Mouse (Mus musculus): ENCODE results near the gene Upb1. TPM values are rescaled to one million over a fixed set of nuclear protein-coding genes. Genes with fewer than 3 reads are reported as not detected.
A peak's percentile ranks its signal among the peaks of the same experiment; 100 is the strongest.
"Not testable (repeated sequence)": the region's sequence is repeated elsewhere in the genome, so short reads cannot be mapped to it uniquely, and the experiment has no call there.

The Upb1 gene
- 0.62 and 0.75 TPM in 2 replicates for polyA plus RNA-seq (2015; fragmentation: Nextera tagmentation; extraction: Ambion mirVana)

DNA sequence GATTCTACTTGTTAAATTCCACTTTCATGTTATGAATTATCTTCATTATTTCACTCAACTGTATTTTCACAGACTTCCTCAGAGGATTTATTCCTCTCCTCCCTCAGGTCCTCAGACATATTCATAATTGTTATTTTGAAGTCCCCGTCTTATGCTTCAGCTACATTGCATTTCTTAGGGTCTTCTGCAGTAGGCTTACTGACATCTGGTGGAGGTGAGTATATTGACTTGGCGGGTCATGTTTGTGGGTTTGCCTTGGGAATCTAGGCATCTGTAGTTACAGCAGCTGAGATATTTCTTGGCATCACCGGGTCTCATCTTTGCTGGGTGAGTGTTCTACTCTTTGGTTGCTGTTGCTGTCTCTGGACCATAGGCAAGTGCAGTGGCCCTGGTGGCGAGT, at the start of gene Upb1:
Gene Upb1, plus strand, starts transcription at position 158 of the 400 bp plus-strand sequence.
- no peak for ATAC-seq (replicated peaks; ENCODE audit: insufficient number of reproducible peaks, insufficient read depth, low FRiP score, low read depth)
- WGBS = 60% methylated on average over 4 of the region's 4 CpGs
- no peak within 1 kb of the TSS for H3K9ac ChIP-seq

DNA sequence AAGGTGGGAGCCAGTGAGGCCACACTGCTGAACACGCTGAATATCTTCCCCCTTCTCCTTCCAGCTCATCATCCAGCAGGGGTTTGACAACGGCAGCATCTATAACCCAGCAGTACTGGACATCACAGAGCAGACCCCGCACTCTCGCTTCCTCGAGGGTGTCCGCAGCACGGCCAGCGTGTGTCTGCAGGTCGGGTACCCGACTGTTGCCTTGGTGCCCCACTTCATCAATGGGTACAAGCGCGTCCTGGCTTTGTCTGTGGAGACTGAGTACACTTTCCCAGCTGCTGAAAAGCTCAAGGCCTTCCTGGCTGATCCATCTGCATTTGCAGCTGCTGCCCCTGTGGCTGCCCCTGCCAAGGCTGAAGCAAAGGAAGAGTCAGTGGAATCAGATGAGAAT, 48.4 kb upstream of the Upb1 start:
- H3K36me3 ChIP-seq = no peaks in the 10 kb centered on the region
- no peak for ATAC-seq (replicated peaks; ENCODE audit: insufficient number of reproducible peaks, insufficient read depth, low FRiP score, low read depth)
- H3K9ac ChIP-seq = no peak overlapping the region
- no peak overlapping the region for H3K4me3 ChIP-seq
- H3K4me1 ChIP-seq (replicated peaks) = peaks cover 6% of the 10 kb centered on the region
- H3K27ac ChIP-seq = no peak overlapping the region
- H3K4me2 ChIP-seq = no peak overlapping the region
- no peaks in the 10 kb centered on the region for H3K27me3 ChIP-seq
- 93% methylated on average over 12 of the region's 12 CpGs for WGBS
- no peaks in the 10 kb centered on the region for H3K9me3 ChIP-seq (replicated peaks)

More for the DNA sequence above, at the start of gene Upb1:
- Histone ChIP-seq H3K36me3 (no peaks in the 10 kb centered on the region), H3K27ac (no peak within 1 kb of the TSS), H3K9me3 (replicated peaks) (no peaks in the 10 kb centered on the region), H3K27me3 (no peaks in the 10 kb centered on the region), H3K4me3 (no peak within 1 kb of the TSS), H3K4me1 (replicated peaks) (peaks cover 1% of the 10 kb centered on the region; the same call in 1 of the 2 replicates), H3K4me2 (no peak within 1 kb of the TSS)

DNA sequence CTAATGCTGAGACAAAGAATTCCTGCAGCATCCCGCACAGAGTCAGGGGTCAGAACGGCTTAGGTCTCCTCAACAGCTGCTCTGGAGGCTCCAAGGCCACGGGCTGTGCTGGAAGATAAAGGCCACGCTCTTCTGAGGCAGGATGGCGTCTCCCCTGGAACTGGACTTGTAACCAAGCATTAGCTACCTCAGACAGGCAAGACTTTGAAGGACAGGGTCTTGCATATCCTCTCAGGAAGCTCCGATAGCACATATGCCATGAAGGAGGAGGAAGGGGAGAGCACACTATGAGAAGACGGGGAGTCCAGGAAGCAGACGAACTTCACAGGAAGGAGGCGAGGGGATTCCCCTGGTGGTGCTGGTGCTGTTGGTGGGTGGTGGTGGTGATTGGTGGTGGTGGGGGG, 47.1 kb upstream of the Upb1 start:
- H3K4me1 ChIP-seq (replicated peaks); ATAC-seq (replicated peaks; ENCODE audit: insufficient number of reproducible peaks, insufficient read depth, low FRiP score, low read depth); H3K27ac ChIP-seq: not testable (repeated sequence)

DNA sequence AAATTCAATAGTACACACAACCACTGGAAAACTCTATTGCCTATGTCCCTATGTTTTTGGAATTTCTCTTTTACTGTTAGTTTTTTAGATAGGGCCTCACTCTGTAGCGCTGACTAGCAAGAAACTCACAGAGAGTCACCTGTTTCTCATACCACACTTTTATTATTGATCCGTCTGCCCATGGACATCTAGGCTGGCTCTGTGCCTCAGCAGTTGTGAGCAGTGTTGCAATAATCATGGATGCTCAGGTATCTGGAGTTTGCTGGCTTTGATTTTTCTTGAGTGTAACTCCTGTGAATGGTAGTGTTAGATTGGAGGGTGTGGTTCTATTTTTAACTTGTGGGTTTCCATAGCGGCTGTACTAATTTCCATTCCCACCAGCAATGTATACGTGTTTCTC, 45.6 kb upstream of the Upb1 start:
- WGBS = 47% methylated on average over 4 of the region's 4 CpGs
- H3K4me2 ChIP-seq = no peak overlapping the region
- H3K4me3 ChIP-seq = no peak overlapping the region
- H3K27me3 ChIP-seq = no peaks in the 10 kb centered on the region
- no peaks in the 10 kb centered on the region for H3K9me3 ChIP-seq (replicated peaks)
- no peak overlapping the region for H3K27ac ChIP-seq
- ATAC-seq (replicated peaks; ENCODE audit: insufficient number of reproducible peaks, insufficient read depth, low FRiP score, low read depth) = no peak
- H3K36me3 ChIP-seq = no peaks in the 10 kb centered on the region
- H3K4me1 ChIP-seq (replicated peaks) = peaks cover 6% of the 10 kb centered on the region
- no peak overlapping the region for H3K9ac ChIP-seq

More for the DNA sequence above, 47.1 kb upstream of the Upb1 start:
- not testable (repeated sequence) for H3K9ac ChIP-seq; H3K36me3 ChIP-seq; H3K4me3 ChIP-seq; H3K4me2 ChIP-seq; H3K27me3 ChIP-seq; H3K9me3 ChIP-seq (replicated peaks)
- 46% methylated on average over 9 of the region's 9 CpGs for WGBS

DNA sequence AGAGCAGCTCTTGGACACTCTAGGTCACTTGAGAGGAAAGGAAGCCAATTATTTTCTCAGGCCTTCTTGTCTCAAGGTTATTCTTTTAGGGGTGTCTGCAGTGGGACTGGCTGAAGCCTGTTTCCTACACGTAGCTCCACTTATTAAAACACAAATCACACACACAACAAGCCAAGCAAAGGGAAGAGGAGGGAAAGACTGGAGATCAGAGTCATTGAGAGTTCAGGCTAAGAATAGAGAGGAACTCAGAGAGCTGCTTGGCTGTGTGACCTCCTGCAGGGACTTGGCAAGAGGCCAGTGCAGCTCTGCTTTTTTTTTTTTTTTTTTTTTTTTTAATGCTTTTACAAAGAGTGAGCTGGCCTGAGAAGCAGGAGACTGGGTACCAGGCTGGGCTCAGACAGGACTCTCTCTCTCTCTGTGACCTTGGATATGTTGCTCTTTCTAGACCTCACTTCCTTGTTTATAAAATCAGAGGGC, 36.7 kb upstream of the Upb1 start:
- 8% methylated on average over 1 of the region's 1 CpGs for WGBS
- Histone ChIP-seq H3K27ac (peak overlapping the region; percentile 91), H3K4me2 (0 out of 2 replicates have a peak overlapping the region, but pooled peaks have one; percentile 8), H3K4me1 (replicated peaks) (peaks cover 24% of the 10 kb centered on the region)
- ATAC-seq (replicated peaks; ENCODE audit: insufficient number of reproducible peaks, insufficient read depth, low FRiP score, low read depth) = peak; percentile 91
- H3K9me3 ChIP-seq (replicated peaks); H3K9ac ChIP-seq; H3K36me3 ChIP-seq; H3K4me3 ChIP-seq; H3K27me3 ChIP-seq: not testable (repeated sequence)

DNA sequence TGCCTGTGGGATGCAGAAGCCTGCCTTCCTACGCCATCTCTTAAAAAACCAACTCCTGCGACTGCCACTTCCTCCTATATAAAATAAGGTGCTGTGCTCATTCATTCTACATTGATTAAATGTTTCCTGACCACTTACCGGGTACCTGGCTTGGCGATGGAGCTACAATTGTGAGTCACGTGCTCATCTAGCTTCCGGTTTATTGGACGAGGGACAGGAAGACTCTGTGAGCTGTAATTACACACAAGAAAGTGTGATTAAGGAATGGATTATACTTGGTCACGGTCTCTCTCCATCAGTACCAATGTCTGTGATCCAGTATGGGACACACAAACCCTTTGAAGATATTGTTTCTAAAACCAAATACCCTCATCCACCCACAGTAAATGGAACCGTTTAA, 36.1 kb upstream of the Upb1 start:
- ATAC-seq (replicated peaks; ENCODE audit: insufficient number of reproducible peaks, insufficient read depth, low FRiP score, low read depth) = no peak
- Histone ChIP-seq H3K36me3 (no peaks in the 10 kb centered on the region), H3K4me2 (peak overlapping the region; percentile 9; the same call in 1 of the 2 replicates)

DNA sequence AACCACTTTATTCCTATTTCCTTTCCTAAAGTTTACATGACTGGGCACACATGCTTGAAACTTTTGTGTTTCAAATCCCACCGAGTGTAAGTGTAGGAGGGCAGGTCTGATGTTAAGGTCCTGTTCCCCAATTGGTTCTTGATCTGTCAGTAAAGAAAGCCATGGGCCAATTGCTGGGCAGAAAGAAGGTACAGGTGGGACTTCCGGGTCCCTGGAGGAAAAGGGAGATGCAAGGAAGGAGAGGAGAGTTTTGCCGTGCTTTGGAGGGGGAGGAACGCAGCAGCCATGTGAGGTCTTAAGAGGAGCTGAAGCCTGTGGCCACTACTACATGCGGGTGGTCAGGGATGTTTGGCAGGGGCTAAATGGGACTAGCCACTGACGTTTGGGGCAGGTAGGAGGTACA, 35.7 kb upstream of the Upb1 start:
- peak overlapping the region; percentile 41 for H3K4me2 ChIP-seq
- peak overlapping the region; percentile 91 for H3K27ac ChIP-seq
- no peaks in the 10 kb centered on the region for H3K36me3 ChIP-seq
- H3K4me1 ChIP-seq (replicated peaks) = peaks cover 24% of the 10 kb centered on the region
- H3K27me3 ChIP-seq = no peaks in the 10 kb centered on the region
- no peak overlapping the region for H3K9ac ChIP-seq
- H3K9me3 ChIP-seq (replicated peaks) = no peaks in the 10 kb centered on the region
- WGBS = 52% methylated on average over 6 of the region's 6 CpGs
- no peak for ATAC-seq (replicated peaks; ENCODE audit: insufficient number of reproducible peaks, insufficient read depth, low FRiP score, low read depth)
- peak overlapping the region; percentile 34 for H3K4me3 ChIP-seq

More for the DNA sequence above, 36.1 kb upstream of the Upb1 start:
- H3K9ac ChIP-seq = no peak overlapping the region
- no peaks in the 10 kb centered on the region for H3K27me3 ChIP-seq
- H3K4me3 ChIP-seq = no peak overlapping the region; the same call in 1 of the 2 replicates
- 65% methylated on average over 9 of the region's 9 CpGs for WGBS
- H3K27ac ChIP-seq = peak overlapping the region; percentile 91
- H3K4me1 ChIP-seq (replicated peaks) = peaks cover 24% of the 10 kb centered on the region
- H3K9me3 ChIP-seq (replicated peaks) = no peaks in the 10 kb centered on the region

DNA sequence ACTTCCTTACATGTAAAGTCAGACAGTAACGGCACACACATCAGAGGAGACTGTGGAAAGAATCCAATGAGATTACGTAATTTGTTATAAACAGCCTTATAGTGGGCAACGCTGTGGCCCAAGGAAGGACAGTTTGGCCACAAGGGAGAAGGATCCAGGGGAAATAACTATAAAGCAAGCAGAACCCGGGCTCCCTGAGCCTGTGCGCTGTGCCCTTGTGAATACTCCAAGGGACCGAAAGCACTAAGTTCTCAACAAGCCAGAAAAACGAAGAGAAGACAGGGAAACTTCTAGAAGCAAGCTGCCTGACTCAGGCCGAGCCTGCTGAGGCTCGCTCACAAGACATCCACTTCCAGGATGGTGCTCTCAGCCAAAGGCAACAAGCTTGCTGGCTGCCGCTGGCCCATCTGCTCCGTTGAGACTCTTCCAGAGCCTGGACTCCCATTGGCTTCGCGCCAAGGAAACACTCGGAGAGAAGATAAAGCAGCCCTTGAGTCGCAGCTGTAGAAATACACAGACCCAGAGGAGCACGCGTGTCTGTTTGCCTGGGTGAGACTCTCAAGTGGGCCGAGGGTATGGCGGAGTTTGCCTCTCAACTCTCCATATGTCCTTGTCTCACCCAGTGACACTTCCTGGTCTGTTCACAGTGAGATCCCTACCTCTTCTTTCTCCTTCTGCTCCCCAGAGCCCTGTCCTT, 27.1 kb upstream of the Upb1 start:
- H3K9me3 ChIP-seq (replicated peaks); H3K4me3 ChIP-seq; H3K27me3 ChIP-seq; H3K9ac ChIP-seq; H3K36me3 ChIP-seq: not testable (repeated sequence)
- Histone ChIP-seq H3K4me2 (0 out of 2 replicates have a peak overlapping the region, but pooled peaks have one; percentile 16), H3K27ac (peak overlapping the region; percentile 74), H3K4me1 (replicated peaks) (peaks cover 14% of the 10 kb centered on the region)
- peak; percentile 82 for ATAC-seq (replicated peaks; ENCODE audit: insufficient number of reproducible peaks, insufficient read depth, low FRiP score, low read depth)
- 36% methylated on average over 15 of the region's 19 CpGs for WGBS

DNA sequence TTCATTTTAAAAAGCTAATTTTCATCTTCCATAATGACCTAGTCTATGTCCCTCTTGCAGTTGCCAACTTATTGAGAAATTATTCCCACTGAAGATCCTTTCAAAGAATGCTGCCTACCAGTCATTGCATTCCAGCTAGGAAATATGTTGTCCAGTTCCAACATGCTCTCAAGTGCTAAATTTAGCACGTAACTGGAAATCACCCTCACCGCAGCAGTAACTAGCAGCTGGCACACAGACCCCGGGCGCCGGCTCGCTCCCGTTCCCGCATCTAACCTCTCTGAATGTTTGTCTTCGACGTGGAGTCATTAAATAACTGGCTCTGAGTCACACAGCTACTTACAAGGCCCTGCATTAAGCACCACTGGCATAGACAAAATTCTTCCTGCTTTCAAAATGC, 22.2 kb upstream of the Upb1 start:
- no peaks in the 10 kb centered on the region for H3K27me3 ChIP-seq
- no peaks in the 10 kb centered on the region for H3K9me3 ChIP-seq (replicated peaks)
- no peak overlapping the region for H3K9ac ChIP-seq
- peak overlapping the region; percentile 79 for H3K27ac ChIP-seq
- H3K4me1 ChIP-seq (replicated peaks) = peaks cover 11% of the 10 kb centered on the region
- ATAC-seq (replicated peaks; ENCODE audit: insufficient number of reproducible peaks, insufficient read depth, low FRiP score, low read depth) = peak; percentile 65
- WGBS = 30% methylated on average over 10 of the region's 10 CpGs
- no peak overlapping the region for H3K4me3 ChIP-seq
- H3K36me3 ChIP-seq = no peaks in the 10 kb centered on the region
- 0 out of 2 replicates have a peak overlapping the region, but pooled peaks have one; percentile 9 for H3K4me2 ChIP-seq

DNA sequence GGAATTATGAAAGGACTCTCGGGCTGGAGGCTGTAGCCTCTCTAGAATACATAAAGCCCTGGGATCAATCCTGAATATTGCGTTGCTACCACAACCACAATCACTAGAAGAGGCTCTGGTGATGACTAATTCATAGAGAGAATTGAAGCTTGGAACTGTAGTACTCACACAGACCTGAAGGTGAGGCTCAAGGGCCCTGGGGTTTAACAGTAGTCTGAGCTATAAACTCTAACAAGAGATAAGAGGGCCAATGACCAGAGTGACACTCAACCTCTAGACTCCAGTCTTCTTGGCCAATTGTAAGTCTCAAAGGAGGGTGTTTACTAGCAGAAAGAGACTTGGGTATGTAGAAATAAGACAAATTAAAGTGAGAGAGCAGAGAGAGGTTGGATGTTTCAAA, 10.8 kb upstream of the Upb1 start:
- H3K4me2 ChIP-seq = no peak overlapping the region
- H3K9ac ChIP-seq = no peak overlapping the region
- H3K4me3 ChIP-seq = no peak overlapping the region
- no peak overlapping the region for H3K27ac ChIP-seq
- no peaks in the 10 kb centered on the region for H3K4me1 ChIP-seq (replicated peaks)
- WGBS = 82% methylated on average over 2 of the region's 2 CpGs
- no peak for ATAC-seq (replicated peaks; ENCODE audit: insufficient number of reproducible peaks, insufficient read depth, low FRiP score, low read depth)
- H3K36me3 ChIP-seq = no peaks in the 10 kb centered on the region
- no peaks in the 10 kb centered on the region for H3K27me3 ChIP-seq
- H3K9me3 ChIP-seq (replicated peaks) = no peaks in the 10 kb centered on the region

DNA sequence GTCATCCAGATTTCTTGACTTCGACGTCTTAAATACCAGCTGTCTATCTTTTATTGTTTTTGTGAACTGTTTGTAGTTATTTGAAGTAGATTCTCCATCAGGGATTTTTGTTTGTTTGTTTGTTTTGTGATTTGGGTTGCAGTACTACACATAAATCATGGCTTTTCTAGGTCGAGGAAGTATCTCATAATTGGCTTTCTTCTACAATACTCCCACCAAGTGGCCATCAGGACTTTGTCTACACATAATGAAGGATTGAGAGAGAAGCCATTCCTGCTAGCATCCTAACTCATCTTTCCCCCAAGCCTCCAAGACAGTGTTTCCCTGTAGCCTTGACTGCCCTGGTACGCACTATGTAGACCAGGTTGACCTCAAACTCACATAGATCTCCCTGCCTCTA, 10.1 kb upstream of the Upb1 start:
- Histone ChIP-seq H3K9me3 (replicated peaks) (no peaks in the 10 kb centered on the region), H3K36me3 (no peaks in the 10 kb centered on the region), H3K4me2 (no peak overlapping the region), H3K9ac (no peak overlapping the region), H3K4me3 (no peak overlapping the region), H3K4me1 (replicated peaks) (no peaks in the 10 kb centered on the region), H3K27ac (no peak overlapping the region), H3K27me3 (no peaks in the 10 kb centered on the region)
- ATAC-seq (replicated peaks; ENCODE audit: insufficient number of reproducible peaks, insufficient read depth, low FRiP score, low read depth) = no peak
- 74% methylated on average over 4 of the region's 4 CpGs for WGBS

DNA sequence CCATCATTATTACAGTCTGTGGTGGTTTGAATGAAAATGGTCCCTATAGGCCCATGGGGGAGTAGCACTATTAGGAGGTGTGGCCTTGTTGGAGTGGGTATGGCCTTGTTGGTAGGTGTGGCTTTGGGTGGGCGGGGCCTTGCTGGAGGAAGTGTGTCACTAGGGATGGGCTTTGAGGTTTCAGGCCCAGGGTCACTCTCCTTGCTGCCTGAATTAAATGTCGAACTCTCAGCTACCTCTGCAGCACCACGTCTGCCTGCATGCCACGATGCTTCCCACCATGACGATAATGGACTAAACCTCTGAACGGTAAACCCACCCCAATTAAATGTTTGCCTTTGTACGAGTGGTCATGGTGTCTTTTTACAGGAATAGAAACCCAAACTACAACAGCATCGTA, 6.1 kb upstream of the Upb1 start:
- no peak overlapping the region for H3K27ac ChIP-seq
- no peak overlapping the region for H3K9ac ChIP-seq
- H3K4me1 ChIP-seq (replicated peaks) = no peaks in the 10 kb centered on the region
- no peaks in the 10 kb centered on the region for H3K27me3 ChIP-seq
- ATAC-seq (replicated peaks; ENCODE audit: insufficient number of reproducible peaks, insufficient read depth, low FRiP score, low read depth) = no peak
- no peaks in the 10 kb centered on the region for H3K36me3 ChIP-seq
- WGBS = 85% methylated on average over 8 of the region's 8 CpGs
- H3K4me3 ChIP-seq = no peak overlapping the region
- H3K9me3 ChIP-seq (replicated peaks) = no peaks in the 10 kb centered on the region
- H3K4me2 ChIP-seq = no peak overlapping the region

Data from heart, embryonic 15.5 days (tissue).